Mouse (Mus musculus) neural tube, embryonic 14.5 days (tissue): Measurements from ENCODE around the gene Smg1. TPM values are rescaled to one million over a fixed set of nuclear protein-coding genes. Genes with fewer than 3 reads are reported as not detected.

ENCODE experiments used
- ATAC-seq: fragments of 200-750 bp; cut with Nextera tagmentation; 2 replicates; pipeline ENCODE4 v1.8.0; 2017; ENCODE audit warnings: low read depth, mild to moderate bottlenecking, moderate TSS enrichment, moderate library complexity
- H3K27ac ChIP-seq: fragments of 300-500 bp; sonication (generic); 2 replicates; pipeline ENCODE4 v1.5.1; 2014; ENCODE audit warnings: low read depth, mild to moderate bottlenecking, control low read depth, low read length, moderate library complexity, mixed read lengths
- H3K27me3 ChIP-seq: fragments of 300-500 bp; sonication (generic); 2 replicates; pipeline ENCODE4 v1.6.1; 2014; ENCODE audit warnings: low read length; ENCODE audit not compliant: control insufficient read depth, insufficient read depth
- H3K36me3 ChIP-seq: fragments of 300-500 bp; sonication (generic); 2 replicates; pipeline ENCODE4 v1.6.1; 2014; ENCODE audit warnings: low read length, mixed read lengths; ENCODE audit not compliant: control insufficient read depth, insufficient read depth
- H3K4me1 ChIP-seq: fragments of 300-500 bp; sonication (generic); 2 replicates; pipeline ENCODE4 v1.6.1; 2014; ENCODE audit warnings: low read length; ENCODE audit not compliant: control insufficient read depth, insufficient read depth
- H3K4me2 ChIP-seq: fragments of 300-500 bp; sonication (generic); 2 replicates; pipeline ENCODE4 v1.6.1; 2014; ENCODE audit warnings: mild to moderate bottlenecking, low read depth, low read length, control low read depth
- H3K4me3 ChIP-seq: fragments of 300-500 bp; sonication (generic); 2 replicates; pipeline ENCODE4 v1.5.1; 2014; ENCODE audit warnings: low read depth, low read length, control low read depth, mixed read lengths
- H3K9ac ChIP-seq: fragments of 300-500 bp; sonication (generic); replicated peaks from 2 replicates; pipeline ENCODE4 v1.6.1; 2014; ENCODE audit warnings: low read depth, mild to moderate bottlenecking, control low read depth, low read length, mixed read lengths
- H3K9me3 ChIP-seq: fragments of 300-500 bp; sonication (generic); 2 replicates; pipeline ENCODE4 v1.6.1; 2016; ENCODE audit warnings: low read length; ENCODE audit not compliant: control insufficient read depth
- WGBS: fragments of 180-500 bp; shearing (Covaris S2); extraction: QIAGEN DNeasy Blood & Tissue Kit; methylation state at CpG from one replicate; pipeline ENCODE4 v1.1.7; 2014; 5-methylcytosine and 5-hydroxymethylcytosine counted together
- polyA plus RNA-seq: library from polyadenylated mRNA; unstranded; fragments of >200 nt; fragmentation: Nextera tagmentation; extraction: Ambion mirVana; gene quantifications from 2 replicates; pipeline ENCODE4 v1.2.1, GENCODE M21; 2014

Smg1 gene
- polyA plus RNA-seq, 1 experiment from 2014 or later = 37.4 TPM

- H3K4me1 ChIP-seq = peaks cover 33% of the 10 kb centered on the region
- H3K27me3 ChIP-seq = no peaks in the 10 kb centered on the region
- no peaks in the 10 kb centered on the region for H3K9me3 ChIP-seq
- 73% methylated on average over 5 of the region's 5 CpGs for WGBS
- ATAC-seq = no peak
- peaks cover 43% of the 10 kb centered on the region for H3K36me3 ChIP-seq
- no peak overlapping the region for H3K27ac ChIP-seq
- H3K4me3 ChIP-seq = peak overlapping the region; percentile 2; the same call in 1 of the 2 replicates
- H3K4me2 ChIP-seq = peak overlapping the region; percentile 87
- H3K9ac ChIP-seq = no peak overlapping the region
Observed at GRCm38 (mm10) chr7:118113541-118114297, 129.8 kb downstream of the Smg1 start.

- H3K4me2 ChIP-seq = peak overlapping the region; percentile 23; the same call in 1 of the 2 replicates
- no peak overlapping the region for H3K4me3 ChIP-seq
- H3K27me3 ChIP-seq = no peaks in the 10 kb centered on the region
- peaks cover 65% of the 10 kb centered on the region for H3K36me3 ChIP-seq
- no peaks in the 10 kb centered on the region for H3K9me3 ChIP-seq
- H3K9ac ChIP-seq = no peak overlapping the region
- 90% methylated on average over 3 of the region's 3 CpGs for WGBS
- ATAC-seq = no peak
- H3K27ac ChIP-seq = no peak overlapping the region
- H3K4me1 ChIP-seq = peaks cover 33% of the 10 kb centered on the region
Observed at GRCm38 (mm10) chr7:118111128-118111527, 132.3 kb downstream of the Smg1 start.

GRCm38 (mm10) chr7:118107671-118108070, 135.8 kb downstream of the Smg1 start:
- Histone ChIP-seq H3K27me3 (no peaks in the 10 kb centered on the region), H3K4me1 (peaks cover 11% of the 10 kb centered on the region), H3K4me3 (no peak overlapping the region), H3K4me2 (no peak overlapping the region), H3K9me3 (no peaks in the 10 kb centered on the region), H3K36me3 (peaks cover 65% of the 10 kb centered on the region), H3K27ac (no peak overlapping the region), H3K9ac (no peak overlapping the region)
- WGBS = 63% methylated on average over 1 of the region's 1 CpGs
- ATAC-seq = no peak

- H3K4me1 ChIP-seq = no peaks in the 10 kb centered on the region
- no peak overlapping the region for H3K4me3 ChIP-seq
- no peak overlapping the region for H3K27ac ChIP-seq
- ATAC-seq = no peak
- H3K27me3 ChIP-seq = no peaks in the 10 kb centered on the region
- no peak overlapping the region for H3K9ac ChIP-seq
- H3K36me3 ChIP-seq = peaks cover 41% of the 10 kb centered on the region
- WGBS = 80% methylated on average over 5 of the region's 5 CpGs
- no peaks in the 10 kb centered on the region for H3K9me3 ChIP-seq
- no peak overlapping the region for H3K4me2 ChIP-seq
Observed at GRCm38 (mm10) chr7:118104458-118105052, 138.9 kb downstream of the Smg1 start.

- Histone ChIP-seq H3K9me3 (no peaks in the 10 kb centered on the region), H3K4me3 (no peak overlapping the region), H3K9ac (no peak overlapping the region), H3K4me1 (no peaks in the 10 kb centered on the region), H3K27me3 (no peaks in the 10 kb centered on the region), H3K4me2 (no peak overlapping the region), H3K27ac (no peak overlapping the region), H3K36me3 (peaks cover 33% of the 10 kb centered on the region)
- no peak; the same call in 1 of the 2 replicates for ATAC-seq
- 41% methylated on average over 5 of the region's 5 CpGs for WGBS
Observed at GRCm38 (mm10) chr7:118103462-118104379, 139.7 kb downstream of the Smg1 start.

GRCm38 (mm10) chr7:118102678-118103461, 140.6 kb downstream of the Smg1 start:
- H3K4me3 ChIP-seq = no peak overlapping the region
- no peak overlapping the region for H3K4me2 ChIP-seq
- H3K27me3 ChIP-seq = no peaks in the 10 kb centered on the region
- no peak overlapping the region for H3K27ac ChIP-seq
- 46% methylated on average over 4 of the region's 4 CpGs for WGBS
- no peak overlapping the region for H3K9ac ChIP-seq
- peaks cover 24% of the 10 kb centered on the region for H3K36me3 ChIP-seq
- H3K4me1 ChIP-seq = no peaks in the 10 kb centered on the region
- ATAC-seq = peak; percentile 47
- H3K9me3 ChIP-seq = no peaks in the 10 kb centered on the region

- 38% methylated on average over 4 of the region's 4 CpGs for WGBS
- Histone ChIP-seq H3K9me3 (no peaks in the 10 kb centered on the region), H3K27me3 (no peaks in the 10 kb centered on the region), H3K27ac (no peak overlapping the region), H3K36me3 (peaks cover 19% of the 10 kb centered on the region), H3K9ac (no peak overlapping the region), H3K4me2 (no peak overlapping the region), H3K4me1 (no peaks in the 10 kb centered on the region), H3K4me3 (no peak overlapping the region)
- 0 out of 2 replicates have a peak, but pooled peaks have one; percentile 10 for ATAC-seq
Observed at GRCm38 (mm10) chr7:118102231-118102630, 141.2 kb downstream of the Smg1 start.

- no peak overlapping the region for H3K4me2 ChIP-seq
- no peaks in the 10 kb centered on the region for H3K27me3 ChIP-seq
Observed at GRCm38 (mm10) chr7:118097615-118098014, 145.9 kb downstream of the Smg1 start.

More at GRCm38 (mm10) chr7:118097615-118098014, 145.9 kb downstream of the Smg1 start:
- Histone ChIP-seq H3K36me3 (no peaks in the 10 kb centered on the region), H3K27ac (no peak overlapping the region), H3K9ac (no peak overlapping the region), H3K4me1 (no peaks in the 10 kb centered on the region), H3K4me3 (no peak overlapping the region), H3K9me3 (no peaks in the 10 kb centered on the region)
- no peak for ATAC-seq
- WGBS = 81% methylated on average over 7 of the region's 7 CpGs
